Mouse (Mus musculus): ENCODE results near the gene Nacc1.
"Not testable (repeated sequence)": the region's sequence is repeated elsewhere in the genome, so short reads cannot be mapped to it uniquely, and the experiment has no call there.

Gene Nacc1

GRCm38 (mm10) chr8:84639162-84640009 lies 48.3 kb downstream of the Nacc1 start:
- peak; percentile 97 for DNase-seq (ENCODE audit: low spot score)

- DNase-seq (ENCODE audit: low spot score), result peak; percentile 51
These were observed 49.0 kb downstream of the Nacc1 start for GRCm38 (mm10) chr8:84638555-84639161.

- no peak for DNase-seq (ENCODE audit: low spot score)
These were observed 49.6 kb downstream of the Nacc1 start for GRCm38 (mm10) chr8:84637946-84638554.

DNA sequence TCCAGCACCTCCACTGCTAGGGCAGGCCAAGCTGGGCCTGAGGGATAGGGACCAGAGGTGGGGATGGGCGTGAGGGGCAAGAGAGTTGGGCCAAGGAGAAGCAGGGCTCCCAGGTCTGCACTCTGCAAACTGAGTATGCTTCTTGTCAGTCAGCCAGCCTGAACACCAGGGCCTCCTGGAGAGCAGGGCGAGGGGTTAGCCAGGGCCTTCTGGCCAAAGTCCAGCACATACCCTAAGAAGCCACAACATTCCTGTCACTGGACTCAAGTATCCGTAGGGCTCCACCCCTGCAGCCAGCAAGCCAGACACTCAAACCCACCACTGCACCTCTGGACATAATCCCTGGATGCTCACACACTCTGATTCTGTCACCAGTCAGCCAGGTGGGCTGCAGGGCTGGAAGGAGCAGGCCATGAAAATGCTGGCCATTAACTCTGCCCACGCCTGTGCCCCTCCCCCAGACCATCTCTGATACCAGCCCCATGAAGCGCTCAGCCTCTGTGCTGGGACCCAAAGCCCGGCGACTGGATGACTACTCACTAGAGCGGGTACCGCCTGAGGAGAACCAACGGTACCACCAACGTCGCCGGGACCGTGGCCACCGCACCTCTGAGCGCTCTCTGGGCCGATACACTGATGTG lies 51.5 kb downstream of the Nacc1 start:
- DNase-seq (ENCODE audit: low spot score), result no peak

DNA sequence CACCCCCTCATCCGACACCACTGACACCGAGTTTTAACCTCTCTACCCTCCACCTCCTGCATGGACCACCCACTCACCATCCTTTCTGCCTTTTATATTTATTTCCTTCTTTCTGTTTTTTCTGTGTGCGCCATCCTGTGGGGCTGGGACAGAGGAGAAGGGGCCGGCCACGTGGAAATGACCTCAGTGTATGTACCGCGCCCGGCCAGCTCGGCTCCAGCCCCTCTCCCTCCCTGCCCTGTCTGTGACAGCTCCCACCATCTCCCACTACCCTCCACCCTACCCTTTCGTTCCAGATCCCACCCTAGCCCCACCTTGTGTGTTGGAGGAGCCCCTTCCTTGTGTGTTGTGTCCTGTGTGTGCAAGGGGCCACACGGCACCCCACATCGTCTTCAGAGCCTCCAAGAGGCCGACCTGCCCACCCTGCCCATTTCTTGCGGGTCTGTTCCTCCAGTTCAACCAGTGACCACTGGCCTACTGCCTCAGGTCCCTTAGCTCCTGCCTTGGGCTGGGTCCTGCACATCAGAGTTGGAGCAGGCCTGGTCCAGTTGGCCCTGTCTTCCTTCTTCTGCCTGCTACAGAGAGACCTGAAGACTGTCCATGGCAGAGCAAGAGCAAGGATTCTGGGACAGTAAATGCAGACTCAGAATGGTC lies 52.1 kb downstream of the Nacc1 start:
- DNase-seq (ENCODE audit: low spot score), result no peak

- DNase-seq (ENCODE audit: low spot score), result peak; percentile 70
These were observed 52.8 kb downstream of the Nacc1 start for GRCm38 (mm10) chr8:84634849-84635304.

- peak; percentile 45 for DNase-seq (ENCODE audit: low spot score)
These were observed 53.6 kb downstream of the Nacc1 start for GRCm38 (mm10) chr8:84633841-84634584.

DNA sequence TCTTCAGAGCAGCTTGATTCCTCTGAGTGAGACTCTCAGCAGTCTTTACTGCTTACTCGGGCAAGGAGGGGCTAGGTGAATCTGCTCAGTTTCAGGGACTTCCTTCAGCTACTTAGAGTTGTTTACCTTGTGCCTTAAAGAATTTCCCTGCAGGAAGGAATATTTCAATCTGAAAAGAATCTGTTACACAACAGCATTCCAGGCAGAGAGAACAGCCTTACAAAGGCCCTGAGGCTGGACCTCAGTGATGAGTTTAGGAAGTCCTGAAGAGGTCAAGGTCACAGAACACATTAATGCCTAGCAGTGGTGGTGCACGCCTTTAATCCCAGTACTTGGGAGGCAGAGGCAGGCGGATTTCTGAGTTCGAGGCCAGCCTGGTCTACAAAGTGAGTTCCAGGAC lies 55.8 kb downstream of the Nacc1 start:
- DNase-seq (ENCODE audit: low spot score), result no peak

DNA sequence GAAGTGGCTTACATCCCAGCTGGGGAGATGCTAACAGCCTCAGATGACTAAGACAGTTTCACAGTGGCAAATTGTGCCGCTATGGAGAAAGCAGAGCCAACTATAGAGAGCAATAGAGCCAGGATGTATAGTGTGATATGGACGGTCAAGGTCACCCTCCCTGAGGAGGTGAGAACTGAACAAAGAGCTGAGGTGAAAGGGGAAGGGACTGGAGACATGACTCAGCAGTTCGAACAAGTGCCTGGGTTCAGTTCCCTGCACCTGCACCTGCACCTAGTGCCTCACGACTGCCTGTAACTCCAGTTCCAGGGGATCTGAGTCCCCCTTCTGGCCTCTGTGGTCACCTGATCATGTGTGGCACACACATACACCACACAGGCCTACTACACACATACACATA lies 57.5 kb downstream of the Nacc1 start:
- DNase-seq (ENCODE audit: low spot score), result no peak

- DNase-seq (ENCODE audit: low spot score), result no peak
These were observed 58.1 kb downstream of the Nacc1 start for GRCm38 (mm10) chr8:84629586-84629985.

- not testable (repeated sequence) for DNase-seq (ENCODE audit: low spot score)
These were observed 64.2 kb downstream of the Nacc1 start for GRCm38 (mm10) chr8:84623425-84623824.

DNA sequence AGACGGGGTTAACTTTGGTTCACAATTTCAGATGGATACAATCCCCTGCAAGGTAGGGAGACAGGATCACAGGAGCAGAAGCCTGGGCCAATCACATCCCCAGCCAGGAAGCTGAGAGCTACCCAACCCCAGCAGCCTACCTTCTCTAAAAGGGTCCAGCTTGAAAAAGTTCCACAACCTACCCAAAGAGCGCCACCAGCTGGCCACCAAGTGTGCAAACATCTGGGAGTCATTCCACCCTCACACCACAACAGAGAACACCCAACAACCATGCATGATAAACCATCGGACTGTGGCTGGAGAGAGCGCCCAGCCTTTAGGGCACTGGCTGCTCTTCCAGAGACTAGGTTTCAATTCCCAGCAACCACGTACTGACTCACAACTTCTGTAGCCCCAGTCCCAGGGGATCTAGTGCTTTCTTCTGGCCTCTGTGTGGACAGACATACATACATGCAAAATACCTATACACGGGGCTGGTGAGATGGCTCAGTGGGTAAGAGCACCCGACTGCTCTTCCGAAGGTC lies 66.5 kb downstream of the Nacc1 start:
- no peak for DNase-seq (ENCODE audit: low spot score)

Measured in MN1 (cell line).